Mouse (Mus musculus) megakaryocyte, embryonic 14.5 days (primary cell): ENCODE data around the gene Pja2.

Experiments
- FLI1 ChIP-seq: IDR thresholded peaks from 2 replicates; pipeline ENCODE4 v1.6.1; 2012; ENCODE audit warnings: low read length, inconsistent platforms, mixed read lengths
- GATA1 ChIP-seq: IDR thresholded peaks from 3 replicates; pipeline ENCODE4 v1.6.1; 2012; ENCODE audit warnings: mixed read lengths, low read length, inconsistent platforms, borderline replicate concordance

DNA sequence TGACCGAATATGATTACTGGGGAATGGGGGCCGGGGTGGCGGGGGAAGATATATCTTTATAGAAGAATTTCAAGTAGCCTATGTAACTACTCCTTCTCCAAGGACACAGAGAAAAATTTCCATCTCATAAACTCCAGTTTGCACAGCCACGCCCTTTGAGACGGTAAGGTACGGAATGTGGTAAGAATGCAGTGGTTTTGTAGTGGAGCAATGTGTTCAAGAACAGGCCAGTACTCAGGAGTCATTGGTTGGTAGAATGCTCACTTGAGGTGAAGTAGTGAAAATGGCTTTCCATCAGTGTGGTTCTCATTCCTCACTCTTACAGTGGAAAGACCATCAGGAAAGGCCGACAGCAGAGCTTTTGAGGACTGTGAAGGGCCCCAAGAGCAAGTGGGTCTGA lies 22.2 kb upstream of the Pja2 start:
- TF ChIP-seq GATA1 (no peak), FLI1 (no peak)
